ENCODE assay signal across 10 mouse cellular contexts in the genomic region with DNA sequence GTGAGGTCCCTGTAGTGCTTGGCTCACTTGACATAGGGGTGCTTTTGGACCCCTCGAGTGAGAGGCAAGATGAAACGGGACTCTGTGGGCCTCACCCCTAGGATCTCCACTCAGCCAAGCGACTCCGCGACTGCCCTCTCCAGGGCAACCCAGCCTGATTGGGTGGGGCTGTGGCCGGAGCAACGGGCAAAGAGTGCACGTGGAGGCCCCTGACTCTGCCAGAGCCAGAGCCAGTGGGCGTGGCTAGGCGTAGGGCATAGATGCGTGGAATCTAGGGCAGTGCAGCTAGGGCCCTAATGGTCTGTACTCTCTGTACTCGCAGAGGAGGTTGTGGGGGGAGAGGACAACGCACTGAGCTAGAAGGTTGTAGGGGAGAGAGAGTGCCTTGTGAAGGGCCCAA. TPM values are rescaled to one million over a fixed set of nuclear protein-coding genes. Genes with fewer than 3 reads are reported as not detected.
A peak's percentile ranks its signal among the peaks of the same experiment; 100 is the strongest.
DNase-seq lines count a peak whose midpoint lies in the region; ATAC-seq lines count a peak whose summit lies in the region.
"Had no signal": no experiment of that assay in that cellular context is flagged by ENCODE, and none has a peak within 500 bp of the region (broad histone marks: within the 10 kb centered on the region; RNA-seq: fewer than 3 reads in every experiment).

TSS of gene Lrrc71 (minus strand) at position 195 of the 400 bp plus-strand sequence.

- WGBS in liver, embryonic 12.5 days (ENCODE audit: insufficient replicate concordance) = 59% methylated on average over 13 of the region's 13 CpGs
- 63% methylated on average over 13 of the region's 13 CpGs for WGBS in liver, embryonic 11.5 days
- WGBS in lung, embryonic 16.5 days = 30% methylated on average over 13 of the region's 13 CpGs

- H3K4me2 ChIP-seq in liver, embryonic 12.5 days = no peak within 1 kb of the TSS
- H3K4me2 ChIP-seq in liver, embryonic 11.5 days = no peak within 1 kb of the TSS
- no peak within 1 kb of the TSS for H3K4me2 ChIP-seq in lung, embryonic 16.5 days (ENCODE audit: low read depth, low read length)

- no peak for DNase-seq in liver, embryonic 11.5 days (ENCODE audit: low spot score)
- DNase-seq in ZHBTc4 (ENCODE audit: low read depth, low spot score) = peak; percentile 64
- peak; percentile 41 for DNase-seq in kidney, adult 18-20 months
- no peak for DNase-seq in frontal cortex, adult 2 months (ENCODE audit: extremely low spot score in 1 of 2, low spot score in 1 of 2)
- no peak for DNase-seq in spleen, adult 12 weeks (ENCODE audit: low spot score)

- H3K36me3 ChIP-seq in liver, embryonic 12.5 days = peaks cover 10% of the 10 kb centered on the region
- no peaks in the 10 kb centered on the region for H3K36me3 ChIP-seq in liver, embryonic 11.5 days (ENCODE audit: control insufficient read depth, insufficient read depth, low read length)
- peaks cover 8% of the 10 kb centered on the region for H3K36me3 ChIP-seq in lung, embryonic 16.5 days (ENCODE audit: control insufficient read depth, insufficient read depth, low read length)
- H3K36me3 ChIP-seq: G1E had no signal

- no peak within 1 kb of the TSS for H3K9ac ChIP-seq in liver, embryonic 12.5 days
- no peak within 1 kb of the TSS for H3K9ac ChIP-seq in liver, embryonic 11.5 days (ENCODE audit: low read depth, low read length)
- no peak within 1 kb of the TSS for H3K9ac ChIP-seq in lung, embryonic 16.5 days (ENCODE audit: low read length)

- no peak within 1 kb of the TSS for H3K4me3 ChIP-seq in liver, embryonic 12.5 days
- no peak within 1 kb of the TSS for H3K4me3 ChIP-seq in liver, embryonic 11.5 days (ENCODE audit: low read depth, low read length)
- H3K4me3 ChIP-seq in lung, embryonic 16.5 days (ENCODE audit: low read length) = no peak within 1 kb of the TSS
- H3K4me3 ChIP-seq: gastrocnemius, adult 2 months had no signal

- H3K9me3 ChIP-seq in liver, embryonic 12.5 days (replicated peaks) = no peaks in the 10 kb centered on the region
- no peaks in the 10 kb centered on the region for H3K9me3 ChIP-seq in liver, embryonic 11.5 days (ENCODE audit: control insufficient read depth, low read length)
- no peaks in the 10 kb centered on the region for H3K9me3 ChIP-seq in lung, embryonic 16.5 days (ENCODE audit: control insufficient read depth, low read length)
- H3K9me3 ChIP-seq: G1E had no signal

- no peaks in the 10 kb centered on the region for H3K4me1 ChIP-seq in liver, embryonic 12.5 days
- peaks cover 4% of the 10 kb centered on the region; the same call in 1 of the 2 replicates for H3K4me1 ChIP-seq in liver, embryonic 11.5 days (replicated peaks; ENCODE audit: control insufficient read depth, insufficient read depth, low read length)
- peaks cover 18% of the 10 kb centered on the region for H3K4me1 ChIP-seq in lung, embryonic 16.5 days (replicated peaks; ENCODE audit: control insufficient read depth, insufficient read depth, low read length)

- H3K27ac ChIP-seq in liver, embryonic 12.5 days = no peak within 1 kb of the TSS
- H3K27ac ChIP-seq in liver, embryonic 11.5 days (ENCODE audit: low read depth, low read length) = no peak within 1 kb of the TSS
- H3K27ac ChIP-seq in lung, embryonic 16.5 days (ENCODE audit: low read length) = no peak within 1 kb of the TSS
- H3K27ac ChIP-seq: gastrocnemius, adult 2 months had no signal

- peak; percentile 33 for ATAC-seq in liver, embryonic 12.5 days
- no peak for ATAC-seq in liver, embryonic 11.5 days (replicated peaks; ENCODE audit: low FRiP score)
- peak; percentile 31 for ATAC-seq in lung, embryonic 16.5 days (ENCODE audit: low read depth)
- ATAC-seq in inflammation-experienced regulatory T-cells, adult 6 months = no peak

- peaks cover 6% of the 10 kb centered on the region; the same call in 1 of the 2 replicates for H3K27me3 ChIP-seq in liver, embryonic 12.5 days (replicated peaks)
- no peaks in the 10 kb centered on the region for H3K27me3 ChIP-seq in liver, embryonic 11.5 days (replicated peaks; ENCODE audit: control insufficient read depth, insufficient read depth, low read length)
- no peaks in the 10 kb centered on the region for H3K27me3 ChIP-seq in lung, embryonic 16.5 days (ENCODE audit: control insufficient read depth, insufficient read depth, low read depth, low read length)

RNA-seq across cellular contexts. Expression of gene Lrrc71, which starts in this region (rescaled TPM):
- polyA plus RNA-seq in liver, embryonic 12.5 days (2016; fragmentation: Nextera tagmentation; extraction: Ambion mirVana) = 0.13 and 0.29 TPM in 2 replicates
- 0.23 TPM in 1 of 2 replicates, not detected in the other for polyA plus RNA-seq in liver, embryonic 11.5 days (2014; fragmentation: Nextera tagmentation; extraction: Ambion mirVana)
- polyA plus RNA-seq in lung, embryonic 16.5 days (2015; fragmentation: Nextera tagmentation; extraction: Ambion mirVana) = 3.9 and 5.9 TPM in 2 replicates
- 0.19 and 0.40 TPM in 2 replicates for polyA plus RNA-seq in frontal cortex, adult 2 months (2012; rRNA removed)
- 1 to 10 TPM in 2 of 3 experiments, under 1 TPM in 1; 0.82 to 1.1 (median 1.1) TPM for polyA plus RNA-seq in inflammation-experienced regulatory T-cells, adult 6 months (2017; shearing (Covaris generic))
- polyA plus RNA-seq: G1E had no signal

Comparison
In these comparisons a context has a peak if more than half of its experiments do, and no peak if none do; other contexts are left out.
1. Peak in ATAC-seq in liver, embryonic 12.5 days; RNA of the gene not detected or under 1 TPM.
2. DNase-seq: peak in ZHBTc4 (single experiment) and kidney, adult 18-20 months (single experiment); none in liver, embryonic 11.5 days (single experiment), frontal cortex, adult 2 months (0 of 2) and spleen, adult 12 weeks (single experiment).